Mouse (Mus musculus) layer of hippocampus, adult 9-10 months (tissue): ENCODE measurements around the gene Ctsd.

Experiments used
- DNase-seq: peaks from one replicate; pipeline ENCODE4 v3.0.0; 2022; ENCODE audit warnings: low spot score

Ctsd gene

GRCm38 (mm10) chr7:142373641-142374412 lies 14.0 kb downstream of the Ctsd start, which contains the start of gene Ifitm10:
Gene Ifitm10, minus strand, starts transcription at chr7:142373753.
- DNase-seq: no peak

DNA sequence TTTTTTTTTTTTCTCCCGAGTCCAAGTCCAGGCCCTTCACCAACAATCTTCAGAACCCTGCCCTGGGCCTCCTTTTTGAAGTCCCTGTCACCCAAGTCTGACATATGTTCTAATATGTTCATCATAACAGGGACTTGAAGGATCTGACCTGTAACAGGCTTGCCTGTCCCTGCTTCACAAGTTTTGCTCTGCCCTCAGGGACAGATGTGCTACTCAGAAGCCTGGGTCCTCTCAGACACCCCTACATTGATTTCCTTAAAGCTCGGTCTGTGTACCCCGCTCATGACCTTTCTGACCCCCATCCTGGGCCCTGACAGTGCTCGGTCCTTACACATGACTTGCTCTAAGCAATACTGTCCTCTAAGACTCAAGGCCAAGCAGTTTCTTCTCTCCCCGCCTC lies 14.8 kb downstream of the Ctsd start:
- no peak for DNase-seq

DNA sequence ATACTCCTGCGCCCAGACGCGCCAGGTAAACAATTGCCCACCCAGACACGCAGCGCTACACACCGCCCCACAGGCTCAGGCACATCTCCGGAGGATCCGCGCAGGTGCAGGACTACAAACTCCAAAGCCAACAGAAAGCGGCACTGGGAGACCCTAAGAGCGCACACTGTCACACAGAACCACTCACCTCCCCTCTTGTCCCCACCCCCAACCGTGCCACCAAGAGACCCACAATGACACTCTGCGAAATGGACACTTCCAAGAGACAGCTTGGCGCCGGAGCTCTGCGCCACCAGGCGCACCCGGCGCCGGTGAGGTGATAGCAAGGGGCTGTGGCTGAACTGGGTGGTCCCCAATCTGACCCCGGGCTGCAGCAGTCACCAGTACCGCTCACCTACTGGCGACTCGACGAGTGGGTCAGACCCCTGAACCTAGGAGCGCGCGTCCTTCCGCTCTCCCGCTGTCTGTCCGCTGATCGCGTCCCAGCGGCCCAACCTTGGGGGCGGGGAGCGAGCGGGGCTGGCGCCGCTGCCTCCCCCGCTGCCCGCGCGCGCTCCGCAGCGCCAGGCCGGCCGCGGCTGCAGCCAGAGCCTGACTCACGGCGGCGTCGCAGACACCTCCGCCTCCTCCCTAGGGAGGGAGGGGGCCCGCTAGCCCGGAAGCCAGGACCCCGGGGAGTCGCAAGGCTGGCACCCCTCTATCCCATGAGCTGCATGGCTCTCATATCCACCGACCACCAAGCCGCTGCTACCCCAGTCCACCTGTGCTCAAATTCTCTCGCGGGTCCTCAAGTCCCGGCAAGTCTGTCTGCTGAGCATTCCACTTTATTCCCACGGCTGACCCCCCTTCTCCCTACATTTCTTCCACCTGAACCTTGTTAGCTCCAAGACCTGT lies 15.8 kb downstream of the Ctsd start:
- no peak for DNase-seq

- DNase-seq: peak; percentile 62
These were observed 16.5 kb downstream of the Ctsd start for GRCm38 (mm10) chr7:142371398-142371767.

- no peak for DNase-seq
These were observed 16.9 kb downstream of the Ctsd start for GRCm38 (mm10) chr7:142370937-142371336.

- DNase-seq: no peak
These were observed 18.0 kb downstream of the Ctsd start for GRCm38 (mm10) chr7:142369820-142370219.

- no peak for DNase-seq
These were observed 19.0 kb downstream of the Ctsd start for GRCm38 (mm10) chr7:142368856-142369255.

DNA sequence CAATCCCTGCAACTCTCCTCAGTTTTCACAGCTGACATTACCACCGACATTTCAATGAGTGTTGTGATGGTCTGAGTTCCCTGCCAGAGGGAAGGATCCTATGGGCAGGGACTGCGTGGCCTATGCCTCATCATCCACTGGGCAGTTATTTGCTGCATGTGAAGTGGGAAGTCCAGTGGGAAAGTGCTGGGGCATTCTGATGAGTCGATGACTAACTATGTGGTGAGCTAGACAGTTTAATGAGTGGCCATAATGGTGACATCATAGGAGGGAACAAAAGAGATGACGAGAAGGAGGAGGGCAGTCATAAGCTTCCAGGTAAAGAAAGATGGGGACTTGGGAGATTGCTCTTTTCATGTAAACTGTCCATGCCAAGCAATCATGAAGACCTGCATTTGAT lies 24.7 kb downstream of the Ctsd start:
- no peak for DNase-seq

DNA sequence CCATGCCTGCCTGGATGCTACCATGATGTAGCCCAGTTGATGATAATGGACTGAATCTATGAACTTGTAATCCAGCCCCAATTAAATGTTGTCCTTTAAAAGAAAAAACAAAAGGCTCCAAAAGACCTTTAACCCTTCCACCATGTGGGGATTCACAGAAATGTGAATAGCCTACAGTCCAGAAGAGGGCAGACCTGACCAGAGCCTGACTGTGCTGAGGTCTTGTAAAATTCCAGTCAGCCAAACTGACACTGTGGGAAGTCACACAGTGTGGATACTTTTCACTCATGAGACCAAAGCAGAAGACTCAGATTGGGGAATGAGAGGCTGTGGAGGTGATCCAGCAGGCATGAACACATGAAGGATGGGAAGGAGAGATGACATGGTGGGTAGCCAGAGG lies 27.1 kb downstream of the Ctsd start:
- DNase-seq: no peak

- no peak for DNase-seq
These were observed 28.7 kb downstream of the Ctsd start for GRCm38 (mm10) chr7:142359129-142359528.

- DNase-seq: no peak
These were observed 30.3 kb downstream of the Ctsd start for GRCm38 (mm10) chr7:142357566-142357965.

- no peak for DNase-seq
These were observed 33.1 kb downstream of the Ctsd start for GRCm38 (mm10) chr7:142354661-142355233.

DNA sequence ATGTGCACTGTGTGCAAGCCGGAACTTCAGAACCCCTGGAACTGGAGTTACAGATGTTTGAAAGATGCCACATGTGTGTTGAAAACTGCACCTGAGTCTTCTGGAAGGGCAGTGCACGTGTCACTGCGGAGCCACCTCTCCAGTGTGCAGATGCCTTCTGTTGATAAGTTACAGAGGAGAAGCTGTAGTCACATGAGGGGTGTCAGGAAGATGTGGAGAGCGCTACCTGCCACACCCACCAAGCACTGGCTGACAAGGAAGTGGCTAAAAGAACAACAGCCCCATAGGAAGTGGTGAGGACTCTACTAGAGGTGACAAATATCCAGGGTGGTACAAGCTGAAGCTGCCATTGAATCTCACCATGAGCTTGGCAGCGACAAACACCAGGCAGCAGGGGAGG lies 34.0 kb downstream of the Ctsd start:
- DNase-seq: no peak

GRCm38 (mm10) chr7:142351569-142351968 lies 36.3 kb downstream of the Ctsd start:
- DNase-seq: no peak

DNA sequence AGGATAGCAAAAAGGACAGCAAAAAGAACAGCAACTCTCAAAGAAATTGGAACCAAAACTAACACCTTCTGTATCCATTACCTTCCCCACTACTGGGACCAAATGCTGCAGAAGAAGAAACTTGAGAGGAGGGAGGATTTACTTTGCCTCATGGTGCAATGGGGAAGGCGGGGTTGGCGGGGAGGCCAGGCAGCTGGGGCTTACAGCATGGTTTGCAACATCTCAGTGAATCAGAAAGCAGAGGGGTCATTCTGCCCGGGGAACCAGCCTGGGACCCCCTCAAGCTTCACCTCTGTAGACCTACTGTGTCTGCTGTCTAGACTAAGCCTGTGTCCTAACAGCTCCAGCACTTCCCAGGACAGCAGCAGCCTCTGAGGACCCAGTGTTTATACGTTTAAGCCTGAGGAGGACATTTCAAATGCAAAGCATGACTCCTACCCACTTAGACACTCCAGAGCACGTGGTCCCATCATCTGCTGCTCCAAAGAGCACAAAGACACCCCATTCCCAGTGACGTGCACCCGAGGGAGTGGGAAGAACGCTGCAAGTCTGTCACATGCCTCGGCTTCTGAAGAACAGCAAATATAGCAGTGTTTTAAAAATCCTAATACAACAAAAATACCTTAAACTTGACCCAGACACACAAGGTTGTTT lies 38.4 kb downstream of the Ctsd start:
- DNase-seq: no peak

GRCm38 (mm10) chr7:142347542-142347941 lies 40.3 kb downstream of the Ctsd start:
- no peak for DNase-seq

DNA sequence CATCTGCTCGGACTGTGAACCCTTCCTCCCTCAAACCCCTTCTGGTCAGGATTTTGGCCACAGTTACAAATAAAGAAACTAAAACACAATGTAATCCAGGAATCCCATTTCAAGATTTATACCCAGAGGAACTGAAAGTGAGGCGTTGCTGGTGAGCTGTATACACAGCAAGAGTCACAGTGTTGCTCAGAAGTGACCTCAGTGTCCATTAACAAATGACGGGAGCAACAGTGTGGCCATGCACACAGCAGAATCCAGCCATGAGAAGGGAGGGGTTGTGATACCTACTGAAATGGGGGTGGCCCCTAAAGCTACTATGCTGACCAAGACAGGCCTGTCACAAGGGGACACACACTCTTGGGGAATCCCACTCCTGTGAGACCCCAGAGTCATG lies 45.6 kb downstream of the Ctsd start:
- DNase-seq: no peak

GRCm38 (mm10) chr7:142341564-142342246 lies 46.1 kb downstream of the Ctsd start:
- no peak for DNase-seq

DNA sequence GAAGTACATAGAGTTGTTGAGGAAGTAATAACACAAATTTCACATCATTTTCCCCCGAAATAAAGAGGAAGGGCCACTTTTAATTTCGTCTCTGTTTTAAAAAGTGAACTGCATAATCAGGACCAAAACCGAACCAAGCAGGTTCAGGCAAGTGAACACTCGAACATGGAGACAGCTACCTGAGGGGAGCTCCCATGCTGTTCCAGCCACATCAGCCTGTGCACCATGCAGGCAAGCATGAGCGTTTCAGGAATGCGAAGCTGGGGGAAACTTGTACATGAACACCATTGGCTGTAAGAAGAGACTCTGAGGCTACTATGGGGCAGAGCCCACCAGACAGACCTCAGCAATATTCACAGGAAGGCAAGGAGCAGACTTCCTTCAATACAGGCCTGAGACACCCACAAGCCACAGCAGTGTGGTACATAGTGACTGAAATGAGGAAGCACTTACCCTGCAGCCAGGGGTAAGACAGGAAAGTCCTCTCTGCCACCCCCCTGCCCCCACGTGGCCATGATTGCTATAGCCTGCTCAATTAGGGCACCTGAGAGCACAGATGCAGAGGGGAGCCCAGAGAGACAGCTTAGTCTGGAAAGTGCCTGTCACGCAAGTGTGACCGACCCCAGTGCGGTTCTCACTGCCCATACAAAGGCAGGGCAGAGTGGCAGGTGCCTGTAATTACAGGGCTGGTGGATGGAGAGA lies 47.4 kb downstream of the Ctsd start:
- DNase-seq: no peak

- DNase-seq: no peak
These were observed 52.7 kb downstream of the Ctsd start for GRCm38 (mm10) chr7:142335151-142335550.

GRCm38 (mm10) chr7:142334246-142334645 lies 53.6 kb downstream of the Ctsd start:
- DNase-seq: peak; percentile 92
